Mouse (Mus musculus) testis, postnatal 14 days (tissue): ENCODE measurements at regions not wholly inside any gene's neighbourhood (a gene's known extent, or its start where the extent isn't known, plus 50 kb on each side); places are given as distances from the start of the nearest gene placed in this dataset.

Source experiments
- DNase-seq: peaks from one replicate; pipeline ENCODE4 v3.0.0; 2021; ENCODE audit warnings: low spot score

GRCm38 (mm10) chr13:57365096-57365495 is 469.3 kb upstream of the Trpc7 start:
- DNase-seq, result no peak

GRCm38 (mm10) chr13:57364396-57364795 is 468.6 kb upstream of the Trpc7 start:
- DNase-seq, result no peak

DNA sequence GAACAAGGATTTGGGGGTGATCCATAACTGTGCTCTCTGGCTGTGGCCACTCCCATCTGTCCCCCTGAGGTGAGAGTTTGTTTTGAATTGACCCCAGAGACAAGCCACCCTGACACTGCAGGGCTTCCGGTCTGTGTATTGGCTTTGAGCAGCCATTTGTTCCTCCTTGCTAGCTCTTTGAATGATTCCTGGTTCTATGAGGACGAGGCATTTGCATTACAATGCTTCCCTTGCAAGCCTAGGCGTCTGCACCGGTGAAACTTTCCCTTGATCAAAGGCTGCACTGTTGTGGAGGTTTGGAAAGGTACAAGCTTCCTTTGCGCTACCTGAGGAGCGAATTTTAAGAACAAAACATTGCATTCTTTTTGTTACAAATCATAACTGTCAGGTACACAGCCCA is 466.8 kb upstream of the Trpc7 start:
- DNase-seq, result no peak

GRCm38 (mm10) chr13:57361286-57361685 is 465.5 kb upstream of the Trpc7 start:
- no peak for DNase-seq

GRCm38 (mm10) chr13:57354606-57355005 is 458.8 kb upstream of the Trpc7 start:
- DNase-seq, result no peak

DNA sequence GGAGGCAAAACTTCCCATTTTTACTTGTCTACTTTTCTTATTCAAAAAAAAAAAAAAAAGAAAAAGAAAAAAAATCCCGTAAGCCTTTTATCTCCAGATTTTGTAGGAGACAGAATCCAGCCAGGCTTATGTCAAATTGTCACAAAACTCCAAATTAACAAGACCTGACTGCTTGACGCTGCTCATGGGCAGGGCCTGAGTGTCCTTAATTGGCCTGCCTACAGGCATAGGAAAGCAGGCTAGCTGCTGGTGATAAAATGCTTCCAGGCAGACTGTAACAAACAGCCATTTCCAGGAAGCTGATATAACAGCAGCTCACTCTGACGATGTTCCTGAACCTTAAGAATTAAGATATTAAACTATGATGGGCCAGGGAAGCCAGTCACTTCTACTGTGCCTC is 458.2 kb upstream of the Trpc7 start:
- DNase-seq, result no peak

DNA sequence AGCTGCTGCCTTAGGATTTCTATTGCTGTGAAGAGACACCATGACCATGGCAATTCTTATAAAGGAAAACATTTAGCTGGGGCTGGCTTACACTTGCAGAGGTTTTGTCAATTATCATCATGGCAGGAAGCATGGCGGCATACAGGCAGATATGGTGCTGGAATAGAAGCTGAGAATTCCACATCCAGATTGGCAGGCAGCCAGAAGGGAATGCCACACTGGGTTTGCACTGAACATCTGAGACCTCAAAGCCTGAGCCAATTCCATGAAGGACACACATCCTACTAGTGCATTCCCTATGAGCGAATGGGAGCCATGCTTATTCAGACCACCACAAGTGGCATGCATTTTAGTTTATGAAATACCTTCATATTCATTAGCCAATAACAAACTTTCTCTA is 455.0 kb upstream of the Trpc7 start:
- DNase-seq, result no peak

DNA sequence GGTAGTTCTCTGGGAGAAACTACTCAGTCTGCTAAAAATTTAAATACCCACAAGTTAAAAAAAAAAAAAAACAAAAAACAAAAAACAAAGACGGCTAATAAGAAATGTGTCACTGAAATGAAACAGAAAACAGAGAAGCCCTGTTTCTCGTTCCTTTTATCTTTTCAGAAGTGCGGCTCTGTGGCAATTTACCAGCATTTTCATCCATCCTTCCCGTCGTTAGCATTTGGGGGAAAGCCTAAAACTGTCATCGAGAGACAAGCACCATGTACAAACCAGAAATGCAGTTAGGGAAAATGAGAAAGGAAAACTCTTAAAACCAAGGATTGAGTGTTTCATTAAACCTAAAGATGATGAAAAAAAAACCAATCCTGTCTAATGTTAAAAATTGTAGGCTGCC is 442.9 kb upstream of the Trpc7 start:
- no peak for DNase-seq

- no peak for DNase-seq
Measured at GRCm38 (mm10) chr13:57336596-57336995, 440.8 kb upstream of the Trpc7 start.

GRCm38 (mm10) chr13:57332976-57333375 is 437.2 kb upstream of the Trpc7 start:
- no peak for DNase-seq

DNA sequence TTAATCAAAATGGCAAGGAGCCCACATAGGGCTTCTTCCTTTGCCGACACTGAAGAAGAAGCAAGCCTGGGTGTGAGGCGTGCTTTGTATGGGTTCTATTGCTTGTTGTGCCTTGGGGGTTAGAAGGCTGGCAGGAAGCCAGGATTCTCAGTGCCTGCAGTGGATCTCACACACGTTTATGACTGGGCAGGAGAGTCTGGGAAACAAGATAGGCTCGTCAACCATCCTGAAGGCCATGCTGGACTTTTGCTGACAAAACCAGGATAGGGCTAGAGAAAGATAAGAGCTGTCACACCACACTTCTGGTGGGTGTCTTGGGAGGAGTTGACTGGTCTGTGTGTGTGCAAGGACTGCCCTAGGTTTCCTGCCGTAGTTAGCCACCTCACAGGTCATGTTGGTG is 436.1 kb upstream of the Trpc7 start:
- no peak for DNase-seq

- no peak for DNase-seq
Measured at GRCm38 (mm10) chr13:57325306-57325925, 429.6 kb upstream of the Trpc7 start.

DNA sequence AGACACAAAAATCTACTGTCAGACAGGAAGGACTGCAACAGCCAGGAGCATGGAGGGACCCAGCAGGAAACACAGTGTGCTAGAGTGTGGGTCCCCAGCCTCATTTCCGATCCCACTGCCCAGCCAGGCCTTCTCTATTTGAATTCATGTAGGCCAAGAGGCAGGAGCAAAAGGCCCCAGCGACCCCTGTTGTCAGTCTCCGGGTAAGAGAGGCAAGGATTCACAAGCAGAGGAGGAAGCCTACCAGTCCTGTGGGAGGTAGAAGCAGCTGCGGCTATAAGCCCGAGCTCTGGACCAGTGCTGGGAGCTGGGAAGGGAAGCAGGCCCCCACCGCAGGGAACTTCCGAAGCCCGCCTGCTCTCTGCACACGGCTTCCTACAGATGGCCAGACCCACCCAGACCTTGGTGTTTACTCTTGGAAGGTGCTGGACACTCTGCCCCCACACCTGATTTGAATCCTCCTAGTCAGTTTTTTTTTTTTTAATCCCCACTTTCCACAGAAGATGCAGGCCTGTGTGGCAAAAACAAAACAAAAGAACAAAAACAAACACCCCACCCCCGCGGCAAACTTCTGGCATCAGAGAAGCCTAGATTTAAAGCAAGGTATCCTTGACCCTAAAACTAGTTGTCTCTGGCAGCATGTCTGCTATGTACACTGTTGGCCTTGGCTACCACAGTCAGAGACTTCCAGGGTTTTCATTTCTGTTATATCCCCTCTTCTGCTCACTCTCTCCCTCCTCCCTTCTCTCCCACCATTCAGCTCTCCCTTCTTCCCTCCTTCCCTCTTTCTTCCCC is 420.6 kb upstream of the Trpc7 start:
- no peak for DNase-seq

GRCm38 (mm10) chr13:57314512-57314911 is 418.7 kb upstream of the Trpc7 start:
- DNase-seq, result no peak

- no peak for DNase-seq
Measured at GRCm38 (mm10) chr13:57313731-57314130, 417.9 kb upstream of the Trpc7 start.

DNA sequence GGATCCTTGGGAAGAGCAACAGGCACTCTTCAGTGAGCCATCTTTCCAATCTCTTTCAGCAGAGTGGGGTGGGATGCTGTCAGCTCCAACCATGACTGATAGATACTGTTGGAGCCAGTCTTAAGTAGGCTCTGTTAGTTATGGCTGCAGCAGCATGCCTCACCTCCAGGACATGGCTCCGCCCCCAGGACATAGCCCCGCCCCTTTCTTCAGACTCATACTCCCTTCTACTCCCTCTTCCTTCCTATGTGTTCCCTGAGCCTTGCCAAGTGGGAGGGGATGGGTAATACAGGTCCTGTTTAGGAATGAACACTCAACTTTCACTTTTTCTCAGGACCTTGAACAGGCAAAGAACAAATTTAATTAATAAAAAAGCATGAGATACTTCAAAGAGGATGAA is 415.4 kb upstream of the Trpc7 start:
- DNase-seq, result no peak

- no peak for DNase-seq
Measured at GRCm38 (mm10) chr13:57309618-57310017, 413.8 kb upstream of the Trpc7 start.

DNA sequence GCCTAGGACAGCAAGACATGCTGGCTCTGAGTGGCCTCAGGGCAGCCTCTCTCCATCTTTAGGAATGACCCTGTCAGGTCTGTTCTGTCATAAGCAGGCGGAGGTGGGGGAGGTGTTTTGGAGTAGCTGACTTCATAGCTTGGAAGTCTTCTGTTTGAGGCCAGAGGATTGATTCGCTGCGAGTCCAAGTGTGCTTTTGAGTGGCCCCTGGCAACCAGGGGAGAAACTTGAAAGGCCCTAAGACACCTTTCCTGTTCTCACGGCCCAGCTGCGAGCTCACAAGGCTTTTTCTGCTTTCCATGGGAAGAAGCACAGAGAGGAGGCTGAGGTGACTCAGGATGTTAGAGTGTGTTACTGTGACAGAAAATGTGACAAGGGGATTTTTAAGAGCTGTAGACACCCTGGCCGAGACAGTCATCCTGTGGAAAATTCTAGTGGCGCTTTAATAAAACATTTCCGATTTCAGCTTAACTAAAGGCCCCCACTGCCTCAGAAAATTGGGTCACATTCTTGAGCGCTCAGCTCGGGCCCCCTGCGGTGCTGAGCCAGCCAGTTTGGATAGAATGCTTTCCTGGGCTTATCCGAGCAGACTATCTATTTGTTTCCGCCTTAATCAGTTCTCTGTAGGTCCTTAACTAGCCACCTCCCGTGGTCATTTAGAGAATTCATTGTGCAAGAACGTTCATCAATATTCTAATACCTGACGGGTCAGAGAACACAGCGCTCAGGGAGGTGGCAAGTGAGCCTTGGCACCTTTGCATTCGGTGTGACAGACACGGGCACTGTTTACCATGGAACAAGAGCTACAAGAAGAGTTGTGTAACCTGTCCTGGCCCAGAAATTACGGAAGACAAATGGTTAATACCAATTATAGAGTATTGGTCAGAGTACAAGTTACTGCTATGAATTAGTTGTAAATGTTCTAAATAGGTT is 412.4 kb upstream of the Trpc7 start:
- DNase-seq, result no peak

DNA sequence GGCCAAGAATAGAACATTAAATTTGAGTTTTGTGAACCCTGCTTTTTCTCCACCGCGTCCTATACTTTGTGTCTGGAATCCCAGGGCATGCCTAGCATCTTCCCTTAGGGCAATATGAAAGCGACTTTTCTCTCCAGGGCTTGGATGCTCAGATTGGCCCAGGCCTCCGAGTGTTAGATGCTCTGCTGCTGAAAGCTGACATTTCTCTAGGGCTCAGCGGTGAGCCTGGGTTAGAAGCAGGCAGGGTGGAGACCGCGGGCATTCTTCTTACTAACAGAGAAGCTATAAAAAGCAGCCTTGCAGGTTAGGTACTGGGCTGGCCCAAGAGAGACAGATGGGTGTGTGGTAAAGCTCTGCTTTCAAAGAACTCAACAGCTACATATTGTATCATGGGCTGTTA is 409.8 kb upstream of the Trpc7 start:
- DNase-seq, result no peak

GRCm38 (mm10) chr13:57303805-57304204 is 408.0 kb upstream of the Trpc7 start:
- DNase-seq, result no peak

- no peak for DNase-seq
Measured at GRCm38 (mm10) chr13:57291737-57292490, 396.1 kb upstream of the Trpc7 start.

- no peak for DNase-seq
Measured at GRCm38 (mm10) chr13:57286168-57286567, 390.4 kb upstream of the Trpc7 start.
